Mouse (Mus musculus) liver (tissue): ENCODE measurements around the gene Tor4a.

ENCODE experiments used
- DNase-seq: peaks from one replicate; pipeline ENCODE4 v3.0.0-alpha.2; 2020; ENCODE audit warnings: mixed read lengths

The Tor4a gene

GRCm38 (mm10) chr2:25196172-25196954 is at the start of gene Tor4a:
TSS of gene Tor4a (minus strand) at chr2:25196886.
- peak; percentile 74 for DNase-seq

GRCm38 (mm10) chr2:25244144-25244543 is 47.5 kb upstream of the Tor4a start:
- DNase-seq, result no peak

GRCm38 (mm10) chr2:25243342-25243741 is 46.7 kb upstream of the Tor4a start:
- no peak for DNase-seq

- no peak for DNase-seq
Measured at GRCm38 (mm10) chr2:25242101-25242506, 45.4 kb upstream of the Tor4a start, which contains the start of the genes Rnf208 and Cysrt1. TSS of gene Rnf208 (plus strand) at chr2:25242255. TSS of gene Cysrt1 (minus strand) at chr2:25242452.

- DNase-seq, result no peak
Measured at GRCm38 (mm10) chr2:25241438-25241775, 44.7 kb upstream of the Tor4a start.

GRCm38 (mm10) chr2:25240723-25241437 is 44.2 kb upstream of the Tor4a start:
- peak; percentile 76 for DNase-seq

GRCm38 (mm10) chr2:25240310-25240709 is 43.6 kb upstream of the Tor4a start:
- no peak for DNase-seq

- DNase-seq, result no peak
Measured at GRCm38 (mm10) chr2:25239766-25240165, 43.1 kb upstream of the Tor4a start.

- DNase-seq, result no peak
Measured at GRCm38 (mm10) chr2:25238106-25238505, 41.4 kb upstream of the Tor4a start.

- no peak for DNase-seq
Measured at GRCm38 (mm10) chr2:25237522-25237921, 40.8 kb upstream of the Tor4a start.

GRCm38 (mm10) chr2:25236614-25237013 is 39.9 kb upstream of the Tor4a start, which contains the start of gene Rnf224:
TSS of gene Rnf224 (minus strand) at chr2:25236787.
- no peak for DNase-seq

GRCm38 (mm10) chr2:25234551-25235220 is 38.0 kb upstream of the Tor4a start:
- DNase-seq, result no peak

GRCm38 (mm10) chr2:25234050-25234449 is 37.4 kb upstream of the Tor4a start, which contains the start of gene Slc34a3:
TSS of gene Slc34a3 (minus strand) at chr2:25234364.
- DNase-seq, result no peak

- peak; percentile 46 for DNase-seq
Measured at GRCm38 (mm10) chr2:25233421-25233820, 36.7 kb upstream of the Tor4a start.

- DNase-seq, result no peak
Measured at GRCm38 (mm10) chr2:25231038-25231437, 34.4 kb upstream of the Tor4a start.

- no peak for DNase-seq
Measured at GRCm38 (mm10) chr2:25230581-25230980, 33.9 kb upstream of the Tor4a start.

GRCm38 (mm10) chr2:25229582-25229981 is 32.9 kb upstream of the Tor4a start:
- DNase-seq, result no peak

GRCm38 (mm10) chr2:25228995-25229530 is 32.4 kb upstream of the Tor4a start:
- no peak for DNase-seq

GRCm38 (mm10) chr2:25228431-25228889 is 31.8 kb upstream of the Tor4a start:
- DNase-seq, result peak; percentile 89

- DNase-seq, result no peak
Measured at GRCm38 (mm10) chr2:25227406-25227805, 30.7 kb upstream of the Tor4a start.

- DNase-seq, result no peak
Measured at GRCm38 (mm10) chr2:25226864-25227263, 30.2 kb upstream of the Tor4a start.

GRCm38 (mm10) chr2:25225811-25226379 is 29.2 kb upstream of the Tor4a start:
- no peak for DNase-seq
